Mouse (Mus musculus): ENCODE data around the gene H2-Ab1. TPM values are rescaled to one million over a fixed set of nuclear protein-coding genes. Genes with fewer than 3 reads are reported as not detected.

H2-Ab1 gene
- polyA plus RNA-seq, 2 experiments: 5.6 to 7.6 TPM

- Histone ChIP-seq H3K9ac (ENCODE audit: low read depth, low read length, severe bottlenecking) (no peak overlapping the region), H3K4me3 (replicated peaks; ENCODE audit: low read length) (no peak overlapping the region), H3K4me1 (ENCODE audit: control insufficient read depth, insufficient read depth, low read length) (no peaks in the 10 kb centered on the region), H3K27ac (replicated peaks; ENCODE audit: low read depth, low read length) (no peak overlapping the region), H3K4me2 (replicated peaks; ENCODE audit: low read depth, low read length, severe bottlenecking) (no peak overlapping the region), H3K9me3 (ENCODE audit: control insufficient read depth, low read length) (no peaks in the 10 kb centered on the region), H3K27me3 (ENCODE audit: control insufficient read depth, insufficient read depth, low read length) (no peaks in the 10 kb centered on the region), H3K36me3 (ENCODE audit: control insufficient read depth, insufficient read depth, low read length) (no peaks in the 10 kb centered on the region)
- no peak for ATAC-seq (ENCODE audit: low FRiP score, low read depth)
- no peak for TF ChIP-seq POLR2A (IDR thresholded peaks at IDR 0.05; ENCODE audit: borderline replicate concordance, extremely low read depth, insufficient read depth, insufficient read length)
- DNase-seq (ENCODE audit: low spot score): no peak
- WGBS: 69% methylated on average over 3 of the region's 3 CpGs
These were observed 41.9 kb downstream of the H2-Ab1 start for GRCm38 (mm10) chr17:34299356-34299755.

- H3K27ac ChIP-seq (replicated peaks; ENCODE audit: low read depth, low read length): no peak overlapping the region
- no peaks in the 10 kb centered on the region for H3K4me1 ChIP-seq (ENCODE audit: control insufficient read depth, insufficient read depth, low read length)
- WGBS: 87% methylated on average over 8 of the region's 8 CpGs
- no peak overlapping the region for H3K4me3 ChIP-seq (replicated peaks; ENCODE audit: low read length)
- ATAC-seq (ENCODE audit: low FRiP score, low read depth) (no peak), DNase-seq (ENCODE audit: low spot score) (no peak)
- H3K9me3 ChIP-seq (ENCODE audit: control insufficient read depth, low read length): no peaks in the 10 kb centered on the region
- no peak for TF ChIP-seq POLR2A (IDR thresholded peaks at IDR 0.05; ENCODE audit: borderline replicate concordance, extremely low read depth, insufficient read depth, insufficient read length)
- H3K9ac ChIP-seq (ENCODE audit: low read depth, low read length, severe bottlenecking): no peak overlapping the region
- no peak overlapping the region for H3K4me2 ChIP-seq (replicated peaks; ENCODE audit: low read depth, low read length, severe bottlenecking)
- H3K27me3 ChIP-seq (ENCODE audit: control insufficient read depth, insufficient read depth, low read length): no peaks in the 10 kb centered on the region
- H3K36me3 ChIP-seq (ENCODE audit: control insufficient read depth, insufficient read depth, low read length): no peaks in the 10 kb centered on the region
These were observed 42.6 kb downstream of the H2-Ab1 start for GRCm38 (mm10) chr17:34300071-34300470.

GRCm38 (mm10) chr17:34300691-34301566 is 43.4 kb downstream of the H2-Ab1 start:
- ATAC-seq (ENCODE audit: low FRiP score, low read depth) (no peak), DNase-seq (ENCODE audit: low spot score) (no peak)
- WGBS: 77% methylated on average over 23 of the region's 23 CpGs
- no peaks in the 10 kb centered on the region for H3K9me3 ChIP-seq (ENCODE audit: control insufficient read depth, low read length)
- H3K4me1 ChIP-seq (ENCODE audit: control insufficient read depth, insufficient read depth, low read length): no peaks in the 10 kb centered on the region
- no peak overlapping the region for H3K4me2 ChIP-seq (replicated peaks; ENCODE audit: low read depth, low read length, severe bottlenecking)
- TF ChIP-seq POLR2A (IDR thresholded peaks at IDR 0.05; ENCODE audit: borderline replicate concordance, extremely low read depth, insufficient read depth, insufficient read length): no peak
- H3K27ac ChIP-seq (replicated peaks; ENCODE audit: low read depth, low read length): no peak overlapping the region
- no peak overlapping the region for H3K4me3 ChIP-seq (replicated peaks; ENCODE audit: low read length)
- no peak overlapping the region for H3K9ac ChIP-seq (ENCODE audit: low read depth, low read length, severe bottlenecking)
- H3K27me3 ChIP-seq (ENCODE audit: control insufficient read depth, insufficient read depth, low read length): no peaks in the 10 kb centered on the region
- no peaks in the 10 kb centered on the region for H3K36me3 ChIP-seq (ENCODE audit: control insufficient read depth, insufficient read depth, low read length)

GRCm38 (mm10) chr17:34301670-34302190 is 44.2 kb downstream of the H2-Ab1 start:
- no peaks in the 10 kb centered on the region for H3K36me3 ChIP-seq (ENCODE audit: control insufficient read depth, insufficient read depth, low read length)
- no peak for ATAC-seq (ENCODE audit: low FRiP score, low read depth)
- no peaks in the 10 kb centered on the region for H3K4me1 ChIP-seq (ENCODE audit: control insufficient read depth, insufficient read depth, low read length)
- H3K4me2 ChIP-seq (replicated peaks; ENCODE audit: low read depth, low read length, severe bottlenecking): no peak overlapping the region
- H3K27me3 ChIP-seq (ENCODE audit: control insufficient read depth, insufficient read depth, low read length): no peaks in the 10 kb centered on the region
- WGBS: 87% methylated on average over 4 of the region's 4 CpGs
- no peak overlapping the region for H3K4me3 ChIP-seq (replicated peaks; ENCODE audit: low read length)
- H3K9ac ChIP-seq (ENCODE audit: low read depth, low read length, severe bottlenecking): no peak overlapping the region
- TF ChIP-seq POLR2A (IDR thresholded peaks at IDR 0.05; ENCODE audit: borderline replicate concordance, extremely low read depth, insufficient read depth, insufficient read length): no peak
- no peak for DNase-seq (ENCODE audit: low spot score)
- no peak overlapping the region for H3K27ac ChIP-seq (replicated peaks; ENCODE audit: low read depth, low read length)
- no peaks in the 10 kb centered on the region for H3K9me3 ChIP-seq (ENCODE audit: control insufficient read depth, low read length)

- H3K36me3 ChIP-seq (ENCODE audit: control insufficient read depth, insufficient read depth, low read length): no peaks in the 10 kb centered on the region
- no peak overlapping the region for H3K4me2 ChIP-seq (replicated peaks; ENCODE audit: low read depth, low read length, severe bottlenecking)
- WGBS: 60% methylated on average over 2 of the region's 2 CpGs
- H3K27ac ChIP-seq (replicated peaks; ENCODE audit: low read depth, low read length): no peak overlapping the region
- no peak for TF ChIP-seq POLR2A (IDR thresholded peaks at IDR 0.05; ENCODE audit: borderline replicate concordance, extremely low read depth, insufficient read depth, insufficient read length)
- no peak for ATAC-seq (ENCODE audit: low FRiP score, low read depth)
- no peak for DNase-seq (ENCODE audit: low spot score)
- no peaks in the 10 kb centered on the region for H3K27me3 ChIP-seq (ENCODE audit: control insufficient read depth, insufficient read depth, low read length)
- no peak overlapping the region for H3K4me3 ChIP-seq (replicated peaks; ENCODE audit: low read length)
- no peak overlapping the region for H3K9ac ChIP-seq (ENCODE audit: low read depth, low read length, severe bottlenecking)
- H3K4me1 ChIP-seq (ENCODE audit: control insufficient read depth, insufficient read depth, low read length): no peaks in the 10 kb centered on the region
- no peaks in the 10 kb centered on the region for H3K9me3 ChIP-seq (ENCODE audit: control insufficient read depth, low read length)
These were observed 46.3 kb downstream of the H2-Ab1 start for GRCm38 (mm10) chr17:34303789-34304188.
